Mouse (Mus musculus): Measurements from ENCODE around the gene P3h1.

- TF ChIP-seq CTCF (IDR thresholded peaks at IDR 0.05; ENCODE audit: insufficient read depth, low read depth, low read length) (no peak), POLR2A (IDR thresholded peaks at IDR 0.05; ENCODE audit: insufficient read depth, low read depth, low read length) (no peak)
Measured at GRCm38 (mm10) chr4:119198105-119198504, 34.6 kb upstream of the P3h1 start.

Measured in olfactory bulb, adult 2 months (tissue).